Mouse (Mus musculus): ENCODE data around the gene Ltbp2.

The Ltbp2 gene

GRCm38 (mm10) chr12:84880091-84880490 is 3.8 kb upstream of the Ltbp2 start:
- DNase-seq (ENCODE audit: low spot score in 2 of 2) = no peak

GRCm38 (mm10) chr12:84875761-84876480 is 411 bp downstream of the Ltbp2 start:
- peak in 1 of 2 experiments; percentile 8 for DNase-seq (ENCODE audit: low spot score in 2 of 2)

GRCm38 (mm10) chr12:84873434-84873833 is 2.9 kb downstream of the Ltbp2 start:
- no peak for DNase-seq (ENCODE audit: low spot score in 2 of 2)

- no peak for DNase-seq (ENCODE audit: low spot score in 2 of 2)
These were observed 4.0 kb downstream of the Ltbp2 start for GRCm38 (mm10) chr12:84872310-84872709.

- no peak for DNase-seq (ENCODE audit: low spot score in 2 of 2)
These were observed 10.9 kb downstream of the Ltbp2 start for GRCm38 (mm10) chr12:84865431-84865830.

- DNase-seq (ENCODE audit: low spot score in 2 of 2) = no peak
These were observed 11.5 kb downstream of the Ltbp2 start for GRCm38 (mm10) chr12:84864801-84865200.

GRCm38 (mm10) chr12:84863196-84863595 is 13.1 kb downstream of the Ltbp2 start:
- no peak for DNase-seq (ENCODE audit: low spot score in 2 of 2)

GRCm38 (mm10) chr12:84862136-84862910 is 14.0 kb downstream of the Ltbp2 start:
- DNase-seq (ENCODE audit: low spot score in 2 of 2) = peak in 1 of 2 experiments; percentile 49

GRCm38 (mm10) chr12:84858149-84859113 is 17.9 kb downstream of the Ltbp2 start:
- DNase-seq (ENCODE audit: low spot score in 2 of 2) = no peak

GRCm38 (mm10) chr12:84857706-84858105 is 18.6 kb downstream of the Ltbp2 start:
- no peak for DNase-seq (ENCODE audit: low spot score in 2 of 2)

GRCm38 (mm10) chr12:84856532-84856931 is 19.8 kb downstream of the Ltbp2 start:
- no peak for DNase-seq (ENCODE audit: low spot score in 2 of 2)

GRCm38 (mm10) chr12:84855084-84855625 is 21.2 kb downstream of the Ltbp2 start:
- DNase-seq (ENCODE audit: low spot score in 2 of 2) = no peak

- no peak for DNase-seq (ENCODE audit: low spot score in 2 of 2)
These were observed 21.8 kb downstream of the Ltbp2 start for GRCm38 (mm10) chr12:84854392-84855033.

GRCm38 (mm10) chr12:84851403-84852040 is 24.8 kb downstream of the Ltbp2 start:
- DNase-seq (ENCODE audit: low spot score in 2 of 2) = no peak

- DNase-seq (ENCODE audit: low spot score in 2 of 2) = no peak
These were observed 28.4 kb downstream of the Ltbp2 start for GRCm38 (mm10) chr12:84847882-84848281.

GRCm38 (mm10) chr12:84847480-84847879 is 28.9 kb downstream of the Ltbp2 start:
- DNase-seq (ENCODE audit: low spot score in 2 of 2) = peak; percentile 50 to 57

- peak; percentile 15 to 29 for DNase-seq (ENCODE audit: low spot score in 2 of 2)
These were observed 29.7 kb downstream of the Ltbp2 start for GRCm38 (mm10) chr12:84846594-84847014.

GRCm38 (mm10) chr12:84842706-84843105 is 33.6 kb downstream of the Ltbp2 start:
- no peak for DNase-seq (ENCODE audit: low spot score in 2 of 2)

GRCm38 (mm10) chr12:84841158-84842140 is 34.9 kb downstream of the Ltbp2 start:
- DNase-seq (ENCODE audit: low spot score in 2 of 2) = no peak
